Mouse (Mus musculus) liver, embryonic 13.5 days (tissue): ENCODE results near the gene Plxna2. TPM values are rescaled to one million over a fixed set of nuclear protein-coding genes. Genes with fewer than 3 reads are reported as not detected.

Experiments used
- ATAC-seq: fragments of 200-750 bp; cut with Nextera tagmentation; 2 replicates; pipeline ENCODE4 v1.8.0; 2017; ENCODE audit warnings: low read depth, mild to moderate bottlenecking, moderate number of reproducible peaks, moderate library complexity
- DNase-seq: peaks from one replicate; pipeline ENCODE4 v3.0.0; 2022
- H3K27ac ChIP-seq: fragments of 300-500 bp; sonication (generic); 2 replicates; pipeline ENCODE4 v1.5.1; 2015; ENCODE audit warnings: moderate library complexity, mild to moderate bottlenecking, inconsistent platforms
- H3K27me3 ChIP-seq: fragments of 300-500 bp; sonication (generic); 2 replicates; pipeline ENCODE4 v1.6.1; 2015; ENCODE audit warnings: mild to moderate bottlenecking, inconsistent platforms
- H3K36me3 ChIP-seq: fragments of 300-500 bp; sonication (generic); 2 replicates; pipeline ENCODE4 v1.6.1; 2015; ENCODE audit warnings: mild to moderate bottlenecking, inconsistent platforms
- H3K4me1 ChIP-seq: fragments of 300-500 bp; sonication (generic); replicated peaks from 2 replicates; pipeline ENCODE4 v1.6.1; 2015; ENCODE audit warnings: inconsistent platforms
- H3K4me2 ChIP-seq: fragments of 300-500 bp; sonication (generic); 2 replicates; pipeline ENCODE4 v1.6.1; 2015; ENCODE audit warnings: inconsistent platforms, mild to moderate bottlenecking, moderate library complexity
- H3K4me3 ChIP-seq: fragments of 300-500 bp; sonication (generic); replicated peaks from 2 replicates; pipeline ENCODE4 v1.5.1; 2015; ENCODE audit warnings: mild to moderate bottlenecking, inconsistent platforms
- H3K9ac ChIP-seq: fragments of 300-500 bp; sonication (generic); 2 replicates; pipeline ENCODE4 v1.6.1; 2015; ENCODE audit warnings: mild to moderate bottlenecking, inconsistent platforms
- H3K9me3 ChIP-seq: fragments of 300-500 bp; sonication (generic); replicated peaks from 2 replicates; pipeline ENCODE4 v1.6.1; 2016; ENCODE audit warnings: inconsistent platforms
- WGBS: fragments of 180-500 bp; shearing (Covaris S2); methylation state at CpG from one replicate; pipeline ENCODE4 v1.1.7; 2015; ENCODE audit not compliant: insufficient replicate concordance; 5-methylcytosine and 5-hydroxymethylcytosine counted together
- polyA plus RNA-seq: library from polyadenylated mRNA; unstranded; fragments of >200 nt; fragmentation: Nextera tagmentation; extraction: Ambion mirVana; gene quantifications from 2 replicates; pipeline ENCODE4 v1.2.1, GENCODE M21; 2015

The Plxna2 gene
- polyA plus RNA-seq, 1 experiment from 2014 or later: 1.1 TPM

- no peak overlapping the region for H3K4me2 ChIP-seq
- no peaks in the 10 kb centered on the region for H3K36me3 ChIP-seq
- no peak overlapping the region for H3K9ac ChIP-seq
- H3K27me3 ChIP-seq: no peaks in the 10 kb centered on the region
- H3K27ac ChIP-seq: no peak overlapping the region
- 50% methylated on average over 1 of the region's 1 CpGs for WGBS
- DNase-seq: no peak
- no peak for ATAC-seq
- no peaks in the 10 kb centered on the region for H3K9me3 ChIP-seq
- H3K4me1 ChIP-seq: peaks cover 28% of the 10 kb centered on the region
- no peak overlapping the region for H3K4me3 ChIP-seq
Measured at GRCm38 (mm10) chr1:194612628-194613027, 5.4 kb upstream of the Plxna2 start.

- Histone ChIP-seq H3K4me3 (no peak overlapping the region), H3K4me2 (no peak overlapping the region), H3K27me3 (no peaks in the 10 kb centered on the region), H3K9ac (no peak overlapping the region), H3K36me3 (no peaks in the 10 kb centered on the region), H3K4me1 (peaks cover 28% of the 10 kb centered on the region), H3K9me3 (no peaks in the 10 kb centered on the region), H3K27ac (no peak overlapping the region)
- DNase-seq (no peak), ATAC-seq (no peak)
- 54% methylated on average over 2 of the region's 2 CpGs for WGBS
Measured at GRCm38 (mm10) chr1:194613271-194613834, 4.7 kb upstream of the Plxna2 start.

GRCm38 (mm10) chr1:194613923-194614830 lies 3.8 kb upstream of the Plxna2 start:
- peaks cover 32% of the 10 kb centered on the region for H3K4me1 ChIP-seq
- peak overlapping the region; percentile 47; the same call in 1 of the 2 replicates for H3K27ac ChIP-seq
- no peak overlapping the region for H3K4me3 ChIP-seq
- H3K9ac ChIP-seq: no peak overlapping the region; the same call in 1 of the 2 replicates
- 64% methylated on average over 5 of the region's 5 CpGs for WGBS
- H3K27me3 ChIP-seq: no peaks in the 10 kb centered on the region
- no peak overlapping the region for H3K4me2 ChIP-seq
- ATAC-seq (peak; percentile 78), DNase-seq (peak; percentile 26)
- no peaks in the 10 kb centered on the region for H3K9me3 ChIP-seq
- H3K36me3 ChIP-seq: no peaks in the 10 kb centered on the region

- no peaks in the 10 kb centered on the region for H3K9me3 ChIP-seq
- no peak overlapping the region for H3K4me2 ChIP-seq
- H3K27ac ChIP-seq: no peak overlapping the region
- 0 out of 2 replicates have a peak, but pooled peaks cover 5% of the 10 kb centered on the region for H3K27me3 ChIP-seq
- H3K9ac ChIP-seq: no peak overlapping the region
- 83% methylated on average over 1 of the region's 1 CpGs for WGBS
- no peaks in the 10 kb centered on the region for H3K36me3 ChIP-seq
- H3K4me3 ChIP-seq: no peak overlapping the region
- DNase-seq (no peak), ATAC-seq (no peak)
- peaks cover 35% of the 10 kb centered on the region for H3K4me1 ChIP-seq
Measured at GRCm38 (mm10) chr1:194616136-194616535, 1.9 kb upstream of the Plxna2 start.

- peaks cover 54% of the 10 kb centered on the region for H3K4me1 ChIP-seq
- peak overlapping the region; percentile 96 for H3K4me2 ChIP-seq
- ATAC-seq (peak; percentile 42; the same call in 1 of the 2 replicates), DNase-seq (peak; percentile 61)
- H3K4me3 ChIP-seq: peak overlapping the region; percentile 76
- peak overlapping the region; percentile 72 for H3K9ac ChIP-seq
- H3K27ac ChIP-seq: no peak overlapping the region
- H3K36me3 ChIP-seq: no peaks in the 10 kb centered on the region
- no peaks in the 10 kb centered on the region for H3K9me3 ChIP-seq
- 1% methylated on average over 19 of the region's 19 CpGs for WGBS
- peaks cover 5% of the 10 kb centered on the region; the same call in 1 of the 2 replicates for H3K27me3 ChIP-seq
Measured at GRCm38 (mm10) chr1:194618841-194619311, 858 bp downstream of the Plxna2 start.

GRCm38 (mm10) chr1:194619353-194620244 lies 1.6 kb downstream of the Plxna2 start:
- peak overlapping the region; percentile 76 for H3K4me3 ChIP-seq
- peaks cover 5% of the 10 kb centered on the region; the same call in 1 of the 2 replicates for H3K27me3 ChIP-seq
- ATAC-seq (peak; percentile 94), DNase-seq (peak; percentile 73)
- H3K36me3 ChIP-seq: no peaks in the 10 kb centered on the region
- peaks cover 52% of the 10 kb centered on the region for H3K4me1 ChIP-seq
- H3K9me3 ChIP-seq: no peaks in the 10 kb centered on the region
- whole genome bisulfite sequencing: under 1% methylated on average over 62 of the region's 62 CpGs
- H3K4me2 ChIP-seq: peak overlapping the region; percentile 96
- H3K27ac ChIP-seq: peak overlapping the region; percentile 61
- H3K9ac ChIP-seq: peak overlapping the region; percentile 72

GRCm38 (mm10) chr1:194620245-194620991 lies 2.4 kb downstream of the Plxna2 start:
- Histone ChIP-seq H3K4me2 (peak overlapping the region; percentile 96), H3K9ac (peak overlapping the region; percentile 72), H3K9me3 (no peaks in the 10 kb centered on the region), H3K4me3 (peak overlapping the region; percentile 76), H3K36me3 (no peaks in the 10 kb centered on the region), H3K27me3 (peaks cover 5% of the 10 kb centered on the region; the same call in 1 of the 2 replicates), H3K27ac (peak overlapping the region; percentile 61), H3K4me1 (peaks cover 51% of the 10 kb centered on the region)
- ATAC-seq (peak; percentile 37), DNase-seq (peak; percentile 44)
- WGBS: under 1% methylated on average over 56 of the region's 56 CpGs

GRCm38 (mm10) chr1:194622174-194622573 lies 4.2 kb downstream of the Plxna2 start:
- H3K9me3 ChIP-seq: no peaks in the 10 kb centered on the region
- no peak for DNase-seq
- ATAC-seq: no peak
- peak overlapping the region; percentile 96; the same call in 1 of the 2 replicates for H3K4me2 ChIP-seq
- no peak overlapping the region for H3K27ac ChIP-seq
- H3K27me3 ChIP-seq: peaks cover 5% of the 10 kb centered on the region; the same call in 1 of the 2 replicates
- H3K36me3 ChIP-seq: no peaks in the 10 kb centered on the region
- 69% methylated on average over 3 of the region's 3 CpGs for WGBS
- no peak overlapping the region for H3K9ac ChIP-seq
- H3K4me1 ChIP-seq: peaks cover 68% of the 10 kb centered on the region
- no peak overlapping the region for H3K4me3 ChIP-seq

GRCm38 (mm10) chr1:194622677-194623076 lies 4.7 kb downstream of the Plxna2 start:
- DNase-seq (no peak), ATAC-seq (no peak)
- 68% methylated on average over 2 of the region's 2 CpGs for WGBS
- H3K4me3 ChIP-seq: no peak overlapping the region
- H3K36me3 ChIP-seq: no peaks in the 10 kb centered on the region
- H3K9ac ChIP-seq: no peak overlapping the region
- peaks cover 5% of the 10 kb centered on the region; the same call in 1 of the 2 replicates for H3K27me3 ChIP-seq
- H3K4me2 ChIP-seq: peak overlapping the region; percentile 12; the same call in 1 of the 2 replicates
- peaks cover 73% of the 10 kb centered on the region for H3K4me1 ChIP-seq
- H3K9me3 ChIP-seq: no peaks in the 10 kb centered on the region
- no peak overlapping the region for H3K27ac ChIP-seq

- no peaks in the 10 kb centered on the region for H3K9me3 ChIP-seq
- H3K27ac ChIP-seq: no peak overlapping the region
- H3K4me2 ChIP-seq: no peak overlapping the region
- peaks cover 5% of the 10 kb centered on the region; the same call in 1 of the 2 replicates for H3K27me3 ChIP-seq
- no peak overlapping the region for H3K9ac ChIP-seq
- H3K4me1 ChIP-seq: peaks cover 75% of the 10 kb centered on the region
- H3K4me3 ChIP-seq: no peak overlapping the region
- no peaks in the 10 kb centered on the region for H3K36me3 ChIP-seq
- WGBS: 68% methylated on average over 3 of the region's 3 CpGs
- ATAC-seq (no peak), DNase-seq (no peak)
Measured at GRCm38 (mm10) chr1:194623641-194624040, 5.6 kb downstream of the Plxna2 start.
